Mouse (Mus musculus) thymus, postnatal 10 days (tissue): ENCODE measurements around the gene Tm9sf4.

ENCODE experiments used
- DNase-seq, 2 experiments: peaks; one replicate each; pipeline ENCODE4 v3.0.0; 2021; ENCODE audit warnings: low spot score in 2 of 2

Gene Tm9sf4

GRCm38 (mm10) chr2:153259030-153259863 is 98.1 kb downstream of the Tm9sf4 start:
- peak in 1 of 2 experiments; percentile 35 for DNase-seq
